Mouse (Mus musculus): Measurements from ENCODE around the gene Txndc2.
A peak's percentile ranks its signal among the peaks of the same experiment; 100 is the strongest.

The Txndc2 gene

DNA sequence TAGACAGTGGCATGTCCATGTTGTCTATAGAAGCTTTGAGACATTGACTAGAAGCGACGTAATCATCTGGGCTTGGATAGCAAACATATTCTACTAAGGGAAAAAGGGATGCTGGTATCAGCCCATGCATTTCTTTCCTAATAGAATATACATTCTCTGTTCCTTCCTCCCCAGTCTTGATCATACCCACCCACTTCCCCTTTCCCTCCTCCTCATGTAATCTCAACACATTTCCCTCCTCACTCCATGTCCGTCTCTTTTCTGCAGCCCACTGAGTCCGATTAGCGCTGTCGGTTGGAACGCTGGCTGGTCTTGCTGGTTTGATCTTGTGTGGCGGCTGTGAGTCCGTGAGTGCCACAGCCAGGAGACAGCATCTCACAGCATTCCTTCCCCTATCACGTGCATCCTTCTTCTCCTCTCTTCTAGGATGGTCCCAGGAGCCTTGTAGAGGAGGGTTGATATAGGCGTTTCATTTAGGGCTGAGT is at the start of gene Txndc2:
Txndc2 (minus strand) TSS at position 435 of the 485 bp plus-strand sequence.
- no peak for DNase-seq

DNA sequence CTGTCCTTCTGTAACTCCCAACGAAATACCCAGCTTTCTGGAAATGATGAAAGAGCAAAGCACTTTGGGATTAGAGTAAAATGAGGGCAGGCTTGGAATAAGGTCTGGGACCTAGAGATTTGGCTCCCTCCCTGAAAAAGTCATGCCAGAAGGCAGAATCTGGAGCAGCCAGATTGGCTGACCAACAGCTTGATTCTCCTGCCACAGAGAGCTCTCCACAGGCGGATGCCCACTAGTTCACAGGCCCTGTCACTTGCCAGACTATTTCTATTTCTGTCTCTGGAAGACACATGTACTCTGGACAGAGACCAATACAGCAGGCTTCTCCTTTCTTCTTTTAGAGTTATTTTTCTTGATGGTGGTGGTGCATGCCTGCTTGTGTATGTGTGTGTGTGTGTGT is 41.8 kb upstream of the Txndc2 start:
- DNase-seq = peak; percentile 93

DNA sequence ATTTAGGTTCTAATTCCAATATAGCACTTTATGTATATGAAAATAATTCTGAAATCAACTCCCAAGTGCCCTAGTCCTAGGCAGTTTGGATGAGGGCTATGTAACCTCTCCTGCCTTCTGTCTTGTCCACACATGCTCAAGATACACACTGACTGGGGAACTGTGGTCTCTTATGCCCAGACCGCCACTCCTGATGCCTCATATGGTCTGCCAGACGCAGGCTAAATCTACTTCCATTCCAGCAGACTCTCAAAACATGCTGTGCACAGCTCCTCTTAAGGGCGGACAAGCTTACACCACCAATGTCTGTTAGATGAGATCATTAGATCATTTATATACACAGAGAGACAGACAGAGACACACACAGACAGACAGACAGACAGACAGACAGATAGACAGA is 41.3 kb upstream of the Txndc2 start:
- DNase-seq = no peak

DNA sequence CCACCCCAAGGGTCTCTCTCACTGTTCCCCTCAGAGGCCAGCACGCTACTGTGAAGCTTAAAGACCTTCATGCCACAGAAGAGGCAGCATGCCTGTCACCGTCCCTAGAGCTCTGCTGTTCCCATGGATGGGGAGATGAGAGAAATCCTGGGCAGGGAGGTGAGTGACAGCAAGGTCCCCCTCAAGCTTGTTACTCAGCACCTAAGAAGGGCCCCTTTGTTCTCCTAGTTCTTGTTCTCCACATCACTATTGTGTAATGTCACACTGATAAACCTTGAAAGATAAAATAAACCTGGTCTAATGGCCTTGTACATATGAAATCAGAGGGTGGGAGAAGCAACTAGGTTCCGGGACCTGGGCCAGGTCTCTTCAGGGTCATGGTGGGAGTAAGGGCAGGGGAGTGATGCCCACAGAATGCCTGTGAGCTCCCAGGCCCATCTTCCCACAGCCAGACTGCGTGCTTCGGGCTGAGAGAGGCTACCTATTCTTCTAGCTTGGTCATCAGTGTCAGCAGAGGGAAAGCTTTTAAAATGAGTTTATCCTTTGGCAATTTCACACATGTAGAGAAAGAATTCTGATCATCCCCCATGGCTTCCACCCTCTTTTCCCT is 40.2 kb upstream of the Txndc2 start:
- no peak for DNase-seq

DNA sequence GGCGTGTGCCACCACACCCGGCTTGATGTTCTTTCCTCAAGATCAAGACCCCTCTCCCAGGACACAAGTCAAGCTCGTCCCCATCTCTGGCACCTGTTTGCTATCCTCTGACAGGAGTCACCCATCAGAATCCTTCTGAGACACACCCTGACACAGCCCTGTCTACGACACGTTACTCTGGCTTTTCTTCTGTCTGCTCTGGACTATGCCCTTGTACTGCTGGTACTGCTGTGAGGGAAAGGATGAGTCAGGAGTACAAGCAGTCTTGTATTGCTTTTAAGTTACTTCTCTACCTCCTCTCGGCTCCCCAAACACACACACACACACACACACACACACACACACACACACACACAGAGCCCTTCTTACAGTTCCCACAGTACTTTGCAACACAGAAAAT is 39.5 kb upstream of the Txndc2 start:
- no peak for DNase-seq

DNA sequence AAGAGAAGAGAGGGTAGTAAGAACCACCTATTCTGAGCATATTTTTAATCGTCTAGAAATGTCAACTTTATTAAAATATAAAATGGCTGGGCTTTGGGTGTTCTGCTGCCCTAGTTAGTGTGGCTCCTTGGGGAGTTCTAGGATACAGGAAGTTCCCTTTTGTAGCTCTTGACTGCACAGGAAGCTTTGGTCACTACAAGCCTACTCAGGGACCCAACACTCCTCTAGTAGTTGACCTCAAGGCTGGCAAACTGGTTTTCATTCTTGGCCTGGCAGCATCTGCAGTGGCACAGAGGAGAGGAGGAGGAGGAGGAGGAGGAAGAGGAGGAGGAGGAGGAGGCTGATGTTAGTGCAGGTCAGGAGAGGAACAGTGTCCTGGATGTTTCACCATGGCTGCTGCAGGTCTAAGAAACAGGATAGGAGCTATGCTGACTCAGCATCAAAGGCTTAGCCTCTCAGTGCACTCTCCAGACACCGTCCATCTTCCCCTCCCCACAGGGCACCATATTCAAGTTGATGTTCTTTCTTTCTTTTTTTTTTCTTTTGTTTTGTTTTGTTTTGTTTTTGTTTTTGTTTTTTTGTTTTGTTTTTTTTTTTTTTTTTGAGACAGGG is 38.9 kb upstream of the Txndc2 start:
- DNase-seq = no peak

DNA sequence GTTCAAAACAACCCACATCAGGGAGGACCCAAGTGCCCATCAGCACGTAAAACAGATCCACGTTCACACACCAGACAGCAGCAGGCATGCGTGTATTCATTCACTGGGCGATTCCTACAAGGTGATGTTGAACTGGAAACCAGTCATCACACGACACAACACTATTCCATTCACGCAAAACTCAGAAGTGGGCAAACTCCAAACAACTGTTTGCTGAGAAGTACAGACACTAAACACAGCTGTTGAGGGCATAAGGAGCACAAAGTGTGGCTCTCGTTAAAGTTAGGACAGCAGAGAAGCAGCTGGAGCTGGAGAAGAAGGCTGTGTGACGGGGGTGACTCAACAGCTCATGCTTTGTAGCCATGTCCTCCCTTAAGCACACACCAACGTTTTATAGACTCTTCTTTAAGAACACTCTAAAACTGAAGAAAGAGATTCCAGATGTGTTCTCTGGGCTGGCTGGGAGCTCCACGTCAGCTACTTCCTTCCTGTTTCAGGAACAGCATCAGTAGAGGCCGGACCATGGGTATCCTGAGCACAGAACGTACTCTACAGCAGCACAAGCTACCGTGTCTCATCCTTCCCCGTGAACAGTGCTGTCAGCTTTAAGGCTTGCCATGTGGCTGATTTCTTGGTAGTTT is 38.0 kb upstream of the Txndc2 start:
- DNase-seq = no peak

DNA sequence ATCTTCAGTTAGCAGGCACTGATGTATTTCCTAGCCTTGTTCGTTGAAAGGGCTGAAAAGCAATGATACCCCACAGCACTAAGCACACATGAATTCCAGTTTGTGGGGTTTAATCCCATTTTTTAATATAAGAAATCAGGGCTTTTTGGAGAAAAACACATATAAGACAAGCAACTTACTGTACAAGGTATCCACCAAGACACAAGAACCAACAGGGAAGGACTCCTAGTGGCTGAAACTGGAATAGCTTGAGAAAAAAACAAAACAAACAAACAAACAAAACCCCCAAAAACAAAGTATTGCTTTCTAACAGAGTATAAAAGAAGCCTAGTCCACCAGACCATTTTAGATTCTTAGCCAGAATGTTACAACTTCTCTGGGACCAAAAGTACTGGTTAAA is 35.8 kb upstream of the Txndc2 start:
- no peak for DNase-seq

DNA sequence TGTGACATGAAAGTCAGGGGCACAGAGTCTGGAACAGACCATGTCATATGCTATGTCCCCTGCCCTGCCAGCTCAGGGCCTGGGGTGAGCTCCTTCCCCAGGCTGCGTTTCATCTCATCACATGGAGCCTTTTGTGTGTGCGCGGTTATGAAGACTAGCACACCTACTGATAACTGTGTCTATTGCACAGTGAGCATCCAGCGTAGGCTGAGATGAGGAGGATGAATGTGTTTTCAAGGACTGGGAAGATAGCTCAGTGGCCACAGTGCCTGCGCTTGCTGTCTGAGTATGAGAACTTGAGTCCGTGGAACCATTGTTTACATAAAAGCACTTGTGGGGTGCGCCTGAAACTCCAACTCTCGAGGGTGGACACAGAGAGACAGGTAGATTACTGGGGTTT is 34.6 kb upstream of the Txndc2 start:
- DNase-seq = no peak

DNA sequence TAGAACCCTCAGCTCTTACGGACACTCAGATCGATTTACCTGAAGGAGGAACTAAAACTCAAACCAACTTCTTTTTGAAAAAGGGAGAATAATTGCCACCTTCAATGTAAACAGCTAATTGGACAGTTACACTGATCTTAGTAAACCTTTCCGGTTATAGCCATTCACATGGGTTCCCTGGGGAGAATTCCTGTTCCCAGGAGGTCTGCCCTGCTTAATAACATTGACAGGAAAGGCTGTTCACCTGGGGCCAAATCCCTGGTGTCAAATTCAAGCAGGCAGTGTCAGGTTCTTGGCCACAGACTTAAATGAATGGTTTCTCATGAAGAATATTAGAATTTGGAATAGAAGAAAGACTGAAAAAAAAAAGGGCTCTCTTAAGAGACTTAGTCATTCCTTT is 34.0 kb upstream of the Txndc2 start:
- DNase-seq = no peak

DNA sequence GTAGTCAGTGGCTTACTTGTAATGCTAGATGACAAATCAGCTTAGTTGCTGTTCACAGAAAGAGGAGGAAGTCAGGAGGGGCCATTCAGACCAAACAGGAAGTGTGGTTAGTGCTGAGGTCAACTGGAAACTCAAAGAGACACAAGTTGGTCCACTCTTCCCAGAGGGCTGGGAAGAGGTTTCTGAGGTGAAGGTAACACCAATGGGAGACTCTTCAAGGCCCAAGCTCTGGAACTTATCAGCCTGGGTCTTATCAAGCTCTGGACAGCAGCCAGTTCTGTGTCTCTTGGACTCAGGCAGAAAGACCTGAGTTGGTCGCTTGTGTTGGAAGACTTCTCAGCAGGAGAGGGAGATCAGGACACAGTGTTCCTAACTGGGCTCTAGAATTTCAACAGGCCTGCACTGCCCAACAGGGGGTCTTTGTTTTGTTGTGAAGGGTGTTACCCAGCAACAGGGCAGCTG is 32.8 kb upstream of the Txndc2 start:
- no peak for DNase-seq

DNA sequence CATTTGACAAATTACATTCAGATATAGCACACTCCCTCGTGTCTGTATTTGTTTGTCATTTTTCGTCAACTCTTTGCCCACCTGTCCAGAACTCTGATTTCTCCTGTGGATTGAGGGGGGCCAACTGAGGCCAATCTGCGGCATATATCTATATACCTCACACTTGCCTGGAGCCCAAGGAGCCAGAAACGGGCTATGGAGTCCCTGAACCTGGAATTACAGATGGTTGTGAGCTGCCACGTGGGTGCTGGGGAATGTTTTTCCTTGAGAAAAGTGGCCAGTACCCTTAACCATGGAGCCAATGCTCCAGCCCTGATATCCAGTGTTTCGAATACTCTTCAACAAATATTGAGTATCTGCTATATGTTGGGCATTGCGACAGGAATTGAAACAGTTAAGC is 31.0 kb upstream of the Txndc2 start:
- DNase-seq = no peak

DNA sequence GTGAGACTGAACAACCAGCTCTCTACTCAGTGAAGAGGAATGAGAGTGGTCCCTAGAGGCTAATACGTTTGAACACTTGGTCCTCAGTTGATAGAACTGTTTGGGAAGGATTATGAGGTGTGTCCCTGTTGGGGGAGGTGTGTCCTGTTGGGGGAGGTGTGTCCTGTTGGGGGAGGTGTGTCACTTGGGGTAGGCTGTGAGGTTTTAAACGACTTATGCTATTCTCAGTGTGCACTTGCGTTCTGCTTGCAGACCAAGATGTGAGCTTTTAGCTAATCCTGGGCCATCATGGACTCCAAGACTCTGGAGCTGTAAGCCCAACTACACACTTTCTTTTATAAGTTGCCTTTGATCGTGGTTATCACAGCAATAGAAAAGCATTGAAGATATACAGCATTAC is 27.1 kb upstream of the Txndc2 start:
- DNase-seq = no peak

DNA sequence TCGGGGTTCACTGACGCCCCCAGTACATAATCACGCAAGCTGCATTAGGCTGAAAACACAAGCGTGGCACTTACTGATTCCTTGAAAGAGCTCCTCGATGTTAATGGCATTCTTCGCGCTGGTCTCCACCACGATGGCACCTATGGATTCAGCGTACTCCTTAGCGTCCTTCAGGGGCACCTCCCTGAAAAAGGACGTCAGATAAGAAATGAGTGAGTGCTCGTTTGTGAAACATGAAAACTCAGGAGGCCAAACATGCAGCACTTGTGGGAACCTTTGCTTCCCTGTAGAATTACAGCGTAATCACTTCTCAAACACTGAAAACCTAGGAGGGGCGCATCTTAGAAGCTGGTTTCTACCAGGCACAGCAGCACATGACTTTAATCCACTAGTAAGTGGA is 25.8 kb upstream of the Txndc2 start:
- DNase-seq = no peak

DNA sequence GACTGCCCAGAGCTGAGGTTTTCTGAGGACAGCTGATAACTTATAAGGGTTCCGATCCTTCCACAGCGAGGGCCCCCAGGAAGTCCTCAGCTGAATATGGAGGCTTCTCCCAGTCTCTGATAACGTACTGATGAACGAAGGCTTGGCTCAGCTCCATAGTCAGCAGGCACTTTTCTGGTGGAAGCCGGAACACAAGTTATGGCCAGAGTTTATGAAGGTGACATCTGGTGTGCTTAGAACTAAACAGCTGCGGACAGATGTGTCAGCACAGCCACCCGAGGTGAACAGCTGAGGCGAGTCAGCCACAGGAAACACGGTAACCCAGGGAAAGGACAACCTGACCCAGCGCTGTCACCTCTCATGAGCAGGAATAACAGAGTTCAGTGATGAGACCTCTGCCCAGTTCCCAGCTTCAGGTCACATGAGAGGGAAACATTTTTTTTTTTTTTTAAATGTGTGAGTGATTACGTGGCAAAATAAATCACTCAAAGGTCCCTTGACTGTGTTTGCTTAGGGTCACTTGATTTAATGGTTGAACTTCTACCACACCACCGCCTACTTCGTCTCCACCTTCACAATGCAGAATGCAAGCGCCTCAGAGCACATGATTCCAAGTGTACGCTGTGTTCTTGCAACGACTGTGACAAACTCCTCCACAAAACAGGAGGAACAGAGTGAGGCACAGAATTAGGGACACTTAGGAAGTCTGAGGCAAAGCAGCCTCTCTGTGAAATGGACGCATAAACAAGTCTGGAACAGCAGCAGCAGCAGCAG is 24.6 kb upstream of the Txndc2 start:
- no peak for DNase-seq

DNA sequence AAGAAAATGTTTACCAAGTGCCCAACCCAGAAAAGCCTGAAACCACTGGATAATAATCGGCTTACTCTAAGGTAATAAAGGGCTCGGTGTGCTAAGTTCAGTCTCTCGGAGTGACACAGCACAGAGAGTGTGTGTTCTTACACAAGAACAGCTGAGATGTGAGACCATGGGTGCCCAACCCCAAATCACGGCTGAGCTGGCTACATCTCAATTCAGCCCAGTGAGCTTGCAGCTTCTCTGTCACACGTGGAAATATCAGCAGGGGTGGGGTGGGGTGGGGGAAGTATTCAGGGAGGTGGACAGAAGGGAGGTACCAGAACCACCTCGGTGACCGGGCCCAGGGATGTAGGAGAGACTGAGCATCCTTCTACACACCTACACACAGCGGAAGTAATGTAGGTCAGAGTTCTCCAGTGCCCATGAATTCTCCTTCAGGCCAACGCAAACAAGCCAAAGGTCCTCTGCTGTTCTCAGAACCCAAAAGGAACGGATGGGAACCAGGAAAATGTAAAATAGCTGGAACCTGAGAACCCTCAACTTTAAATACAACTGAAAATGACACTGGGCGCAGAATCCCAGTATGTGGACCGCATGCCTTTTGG is 23.9 kb upstream of the Txndc2 start:
- DNase-seq = no peak

DNA sequence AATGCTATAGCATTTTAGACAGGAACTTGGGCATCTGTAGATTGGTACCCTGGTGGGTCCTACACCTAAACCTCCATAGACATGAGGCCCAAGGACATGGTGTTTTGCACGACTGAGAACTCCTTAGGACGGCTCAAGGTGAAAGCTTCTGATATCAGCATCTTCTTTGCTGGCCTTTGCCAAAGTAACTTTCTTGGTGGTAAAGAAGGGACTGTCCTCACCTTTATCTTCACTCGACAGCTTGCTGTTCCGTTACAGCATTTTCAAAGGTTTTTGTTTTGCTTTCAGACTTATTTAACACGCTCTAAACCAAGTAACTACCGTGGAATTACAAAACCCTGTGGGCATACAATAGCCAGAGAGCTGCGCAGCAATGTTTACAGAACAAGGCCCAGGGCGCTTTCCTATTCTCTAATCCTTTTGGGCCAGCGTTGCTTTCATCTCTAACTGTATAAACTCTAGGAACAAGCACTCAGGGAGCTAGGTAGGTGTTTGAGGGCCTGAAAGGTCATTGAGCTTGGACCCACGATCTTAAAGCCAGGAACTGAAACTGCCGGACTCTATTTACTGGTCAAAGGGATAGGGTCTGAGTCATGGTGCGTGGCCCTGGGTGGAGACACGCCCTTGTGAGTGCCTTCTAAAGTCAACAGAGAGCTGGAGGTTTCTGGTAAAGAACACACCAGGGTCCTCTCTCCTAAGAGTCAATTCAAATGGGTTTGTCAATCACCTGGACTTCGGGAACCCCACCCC is 21.5 kb upstream of the Txndc2 start:
- no peak for DNase-seq

DNA sequence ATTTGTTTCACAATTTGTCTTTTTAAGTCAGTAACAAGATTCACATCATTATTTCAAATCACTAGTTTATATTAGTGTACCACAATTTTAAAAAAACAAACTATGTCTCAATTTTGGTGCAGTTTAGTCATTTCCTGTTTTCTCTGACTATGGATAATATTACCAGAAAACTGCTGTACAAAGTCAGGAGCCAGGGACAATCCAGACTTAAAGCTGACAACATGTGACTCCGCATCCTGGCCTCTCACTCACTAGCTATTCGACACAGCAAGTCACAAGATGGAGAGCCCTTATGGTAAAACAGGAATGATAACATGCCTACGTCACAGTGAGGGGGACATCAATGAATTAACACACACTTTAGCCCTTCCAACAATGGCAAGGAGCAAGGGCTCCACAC is 20.7 kb upstream of the Txndc2 start:
- DNase-seq = no peak

DNA sequence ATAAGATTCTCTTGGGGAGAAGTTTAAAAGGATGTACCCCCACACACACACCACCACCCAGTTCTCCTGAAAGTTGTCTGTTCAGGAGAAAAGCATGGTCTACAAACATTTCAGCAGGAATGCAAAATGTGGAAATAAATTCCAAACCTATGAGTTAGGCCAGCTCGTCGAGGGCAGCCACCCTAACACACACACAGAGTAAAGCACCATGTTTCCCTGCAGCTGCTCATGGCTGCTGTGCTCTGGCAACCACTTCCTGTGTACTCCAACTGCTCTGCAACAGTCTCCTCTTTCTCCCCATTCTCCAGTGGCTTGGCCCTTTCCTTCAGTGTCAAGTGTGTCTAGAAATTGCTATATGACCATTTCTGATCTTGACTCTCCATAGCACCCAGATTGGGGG is 16.4 kb upstream of the Txndc2 start:
- DNase-seq = no peak

DNA sequence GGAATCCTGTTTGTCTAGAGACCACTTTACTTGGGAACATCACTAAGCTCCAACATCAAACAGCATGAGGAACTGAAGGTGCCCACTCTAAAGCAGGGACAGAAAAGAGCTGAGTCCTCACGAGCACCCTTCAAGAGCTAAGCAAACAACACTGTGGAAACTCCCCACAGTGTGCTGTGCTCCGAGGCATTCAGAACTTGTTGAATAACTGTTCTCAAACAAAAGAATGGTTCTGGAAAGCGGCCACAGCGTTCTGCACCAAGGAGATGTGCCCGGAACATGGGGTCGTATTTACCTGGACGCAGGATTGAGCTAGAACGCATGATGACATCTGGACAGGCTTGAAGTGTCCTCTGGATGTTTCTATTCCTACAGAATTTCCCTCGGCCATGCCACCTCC is 16.0 kb upstream of the Txndc2 start:
- no peak for DNase-seq

DNA sequence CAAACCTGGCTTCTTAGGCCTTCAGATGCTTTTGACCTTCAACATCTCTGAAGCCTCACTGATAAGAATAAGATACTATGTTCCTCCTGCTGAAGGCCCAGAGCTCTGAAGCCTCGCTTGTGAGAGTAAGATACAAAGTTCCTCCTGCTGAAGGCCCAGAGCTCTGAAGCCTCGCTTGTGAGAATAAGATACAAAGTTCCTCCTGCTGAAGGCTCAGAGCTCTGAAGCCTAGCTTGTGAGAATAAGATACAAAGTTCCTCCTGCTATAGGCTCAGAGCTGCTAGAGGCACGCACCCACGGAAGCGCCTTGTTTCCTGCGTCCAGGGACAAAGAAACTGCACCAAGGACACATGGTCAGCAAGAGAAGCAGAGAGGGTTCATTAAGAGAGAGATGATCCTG is 14.8 kb upstream of the Txndc2 start:
- DNase-seq = no peak

DNA sequence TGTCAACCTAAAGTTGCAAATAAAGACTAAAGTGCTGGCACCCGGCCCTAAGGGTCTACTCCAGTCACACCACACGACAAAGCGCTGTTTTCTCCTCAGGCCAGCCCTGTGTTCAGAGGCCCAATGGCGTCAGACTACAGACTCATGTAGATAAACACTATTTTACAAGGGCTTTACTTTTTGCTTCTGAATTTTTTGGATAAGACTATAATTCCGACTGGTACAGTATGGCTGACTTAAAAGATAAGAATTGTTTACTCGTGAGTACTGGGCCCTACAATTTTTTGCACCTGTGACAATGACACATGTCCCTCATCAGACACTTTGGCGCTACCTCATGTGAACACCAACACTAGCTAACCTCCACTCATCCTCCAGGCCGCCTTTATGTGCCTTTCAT is 14.1 kb upstream of the Txndc2 start:
- no peak for DNase-seq

DNA sequence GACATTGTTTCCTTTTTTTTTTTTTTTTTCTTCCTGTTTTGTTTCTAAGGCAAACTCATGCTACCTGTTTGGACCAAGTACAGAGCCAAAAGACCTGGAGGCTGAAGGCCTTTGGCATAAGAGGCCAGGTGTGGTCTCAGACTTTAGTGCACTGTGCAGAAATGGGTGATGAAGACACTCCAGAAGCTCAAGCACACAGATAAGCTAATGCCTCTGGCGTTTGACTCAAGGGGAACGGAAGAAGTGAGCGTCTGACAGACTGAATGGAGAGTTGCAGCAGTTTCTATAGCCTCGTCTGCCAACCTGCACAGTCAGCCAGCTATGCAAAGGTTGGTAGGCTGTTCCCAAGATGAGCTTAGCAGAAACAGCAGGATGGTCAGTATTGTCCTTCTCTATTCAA is 13.6 kb upstream of the Txndc2 start:
- DNase-seq = no peak

Data from cerebellum, adult 11-12 months (tissue).